ENCODE assay signal across 25 mouse cellular contexts in genomic region chr4:105718080-105718479, GRCm38 (mm10).
DNase-seq lines count a peak whose midpoint lies in the region; ATAC-seq lines count a peak whose summit lies in the region.
"Had no signal": no experiment of that assay in that cellular context is flagged by ENCODE, and none has a peak within 500 bp of the region (broad histone marks: within the 10 kb centered on the region; RNA-seq: fewer than 3 reads in every experiment).

No protein-coding gene starts in this region.

- H3K4me3 ChIP-seq in hindbrain, embryonic 14.5 days (replicated peaks; ENCODE audit: low read length) = no peak overlapping the region
- H3K4me3 ChIP-seq in hindbrain, embryonic 11.5 days (ENCODE audit: low read depth, low read length) = no peak overlapping the region
- H3K4me3 ChIP-seq in neural tube, embryonic 15.5 days (replicated peaks) = no peak overlapping the region
- H3K4me3 ChIP-seq: forebrain, embryonic 10.5 days; forebrain, embryonic 15.5 days; hindbrain, embryonic 10.5 days; hindbrain, embryonic 15.5 days had no signal

- WGBS in hindbrain, embryonic 14.5 days = 49% methylated on average over 5 of the region's 5 CpGs
- 69% methylated on average over 5 of the region's 5 CpGs for WGBS in hindbrain, embryonic 11.5 days
- WGBS in neural tube, embryonic 15.5 days = 38% methylated on average over 5 of the region's 5 CpGs

- peaks cover 9% of the 10 kb centered on the region; the same call in 1 of the 2 replicates for H3K9me3 ChIP-seq in hindbrain, embryonic 14.5 days (ENCODE audit: control insufficient read depth, low read length)
- H3K9me3 ChIP-seq in hindbrain, embryonic 11.5 days (ENCODE audit: control insufficient read depth, low read length) = no peaks in the 10 kb centered on the region
- no peaks in the 10 kb centered on the region for H3K9me3 ChIP-seq in neural tube, embryonic 15.5 days (replicated peaks)
- H3K9me3 ChIP-seq: forebrain, embryonic 15.5 days; hindbrain, embryonic 15.5 days had no signal

- no peaks in the 10 kb centered on the region for H3K36me3 ChIP-seq in hindbrain, embryonic 14.5 days (replicated peaks; ENCODE audit: control insufficient read depth, insufficient read depth)
- no peaks in the 10 kb centered on the region for H3K36me3 ChIP-seq in hindbrain, embryonic 11.5 days (ENCODE audit: control insufficient read depth, insufficient read depth, low read length)
- no peaks in the 10 kb centered on the region for H3K36me3 ChIP-seq in neural tube, embryonic 15.5 days
- H3K36me3 ChIP-seq: forebrain, embryonic 10.5 days; forebrain, embryonic 15.5 days; G1E; hindbrain, embryonic 10.5 days; hindbrain, embryonic 15.5 days had no signal

- ATAC-seq in hindbrain, embryonic 14.5 days (ENCODE audit: low FRiP score) = no peak
- ATAC-seq in hindbrain, embryonic 11.5 days (ENCODE audit: low FRiP score) = no peak
- ATAC-seq in neural tube, embryonic 15.5 days (ENCODE audit: low FRiP score) = peak; percentile 41; the same call in 1 of the 2 replicates
- ATAC-seq: forebrain, embryonic 15.5 days; intestine, postnatal 0 days had no signal

- no peak overlapping the region for H3K4me2 ChIP-seq in hindbrain, embryonic 14.5 days (replicated peaks)
- H3K4me2 ChIP-seq in hindbrain, embryonic 11.5 days (replicated peaks; ENCODE audit: low read depth, low read length) = no peak overlapping the region
- H3K4me2 ChIP-seq in neural tube, embryonic 15.5 days = no peak overlapping the region
- H3K4me2 ChIP-seq: forebrain, embryonic 15.5 days; heart, embryonic 11.5 days; hindbrain, embryonic 15.5 days had no signal

- no peaks in the 10 kb centered on the region for H3K4me1 ChIP-seq in hindbrain, embryonic 14.5 days (replicated peaks; ENCODE audit: control insufficient read depth, insufficient read depth, low read length)
- H3K4me1 ChIP-seq in hindbrain, embryonic 11.5 days (replicated peaks; ENCODE audit: control insufficient read depth, insufficient read depth, low read length) = no peaks in the 10 kb centered on the region
- no peaks in the 10 kb centered on the region for H3K4me1 ChIP-seq in neural tube, embryonic 15.5 days
- H3K4me1 ChIP-seq: forebrain, embryonic 10.5 days; forebrain, embryonic 15.5 days; hindbrain, embryonic 10.5 days; hindbrain, embryonic 15.5 days had no signal

- no peak overlapping the region for H3K9ac ChIP-seq in hindbrain, embryonic 14.5 days
- H3K9ac ChIP-seq in hindbrain, embryonic 11.5 days (ENCODE audit: low read depth, low read length) = no peak overlapping the region
- no peak overlapping the region for H3K9ac ChIP-seq in neural tube, embryonic 15.5 days (replicated peaks)
- H3K9ac ChIP-seq: forebrain, embryonic 15.5 days; hindbrain, embryonic 15.5 days had no signal

- DNase-seq in embryo, embryonic 11 days = peak; percentile 17
- no peak for DNase-seq in embryo, embryonic 10 days (ENCODE audit: low spot score)
- peak; percentile 24 for DNase-seq in hindbrain, embryonic 14.5 days (ENCODE audit: low spot score)
- DNase-seq in hindbrain, embryonic 11.5 days (ENCODE audit: low spot score) = no peak
- DNase-seq in retina, postnatal 1 day = peak; percentile 18
- no peak for DNase-seq in retina, embryonic 14.5 days (ENCODE audit: low spot score)
- DNase-seq in cerebellum, adult 9-11 months = no peak
- DNase-seq: adrenal gland, adult 8-10 months; adrenal gland, postnatal 25 days; B cell, adult 2 months; cerebellum, adult 11 months; cerebellum, adult 2 months; cerebellum, postnatal 10 days; cerebellum, postnatal 36 days; gastrocnemius, postnatal 36 days; heart, postnatal 36 days; kidney, adult 8-10 months had no signal

- no peaks in the 10 kb centered on the region for H3K27me3 ChIP-seq in hindbrain, embryonic 14.5 days (ENCODE audit: control insufficient read depth, insufficient read depth, low read length)
- H3K27me3 ChIP-seq in hindbrain, embryonic 11.5 days (ENCODE audit: control insufficient read depth, insufficient read depth, low read length) = no peaks in the 10 kb centered on the region
- H3K27me3 ChIP-seq in neural tube, embryonic 15.5 days (replicated peaks) = no peaks in the 10 kb centered on the region
- H3K27me3 ChIP-seq: forebrain, embryonic 15.5 days; hindbrain, embryonic 15.5 days had no signal

- no peak overlapping the region for H3K27ac ChIP-seq in hindbrain, embryonic 14.5 days
- H3K27ac ChIP-seq in hindbrain, embryonic 11.5 days (ENCODE audit: low read depth, low read length) = no peak overlapping the region
- no peak overlapping the region for H3K27ac ChIP-seq in neural tube, embryonic 15.5 days (replicated peaks)
- H3K27ac ChIP-seq: forebrain, embryonic 10.5 days; forebrain, embryonic 15.5 days; hindbrain, embryonic 10.5 days; hindbrain, embryonic 15.5 days had no signal

Comparison
In these comparisons a context has a peak if more than half of its experiments do, and no peak if none do; other contexts are left out.
1. DNase-seq: peak in embryo, embryonic 11 days (single experiment), hindbrain, embryonic 14.5 days (single experiment) and retina, postnatal 1 day (single experiment); none in embryo, embryonic 10 days (single experiment), hindbrain, embryonic 11.5 days (single experiment), retina, embryonic 14.5 days (single experiment) and cerebellum, adult 9-11 months (single experiment).